Mouse (Mus musculus) 3T3-L1 (cell line): ENCODE results near the gene Cks1b.
A peak's percentile ranks its signal among the peaks of the same experiment; 100 is the strongest.

Source experiments
- DNase-seq: peaks from one replicate; pipeline ENCODE4 v3.0.0-alpha.2; 2015; ENCODE audit warnings: low read depth, low spot score

Cks1b gene

DNA sequence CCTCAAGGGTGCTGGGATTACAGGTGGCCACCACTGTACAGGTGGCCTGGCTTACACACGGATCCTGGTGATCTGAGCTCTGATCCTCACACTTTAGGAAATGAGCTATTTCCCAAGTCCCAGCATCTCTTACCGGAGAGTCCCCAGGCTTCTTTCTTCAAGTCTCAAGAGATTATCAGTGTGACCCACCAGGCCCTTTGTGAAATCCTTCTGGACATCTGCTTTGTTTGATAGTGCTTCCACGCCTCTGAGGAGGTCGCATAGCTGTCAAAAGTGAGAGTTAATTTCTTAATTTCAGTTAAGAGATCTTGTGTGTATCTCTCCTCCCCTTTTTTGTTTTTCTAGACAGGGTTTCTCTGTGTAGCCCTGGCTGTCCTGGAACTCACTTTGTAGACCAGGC lies 7.7 kb upstream of the Cks1b start:
- no peak for DNase-seq

DNA sequence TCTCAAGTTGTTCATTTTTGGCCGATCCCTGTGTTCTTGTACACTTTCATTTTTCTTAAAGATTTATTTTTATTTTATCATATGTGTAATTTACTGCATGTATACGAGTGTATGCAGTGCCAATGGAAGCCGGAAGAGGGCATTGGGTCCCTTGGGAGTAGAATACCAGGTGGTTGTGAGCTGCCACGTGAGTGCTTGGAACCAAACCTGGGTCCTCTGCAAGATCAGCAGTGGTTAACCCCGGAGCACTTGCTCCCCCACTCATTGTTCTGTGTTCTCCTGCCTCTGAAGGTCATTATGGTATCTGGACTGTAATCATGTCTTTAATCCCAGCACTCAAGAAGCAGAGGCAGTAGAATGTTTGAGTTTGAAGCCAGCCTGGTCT lies 7.0 kb upstream of the Cks1b start:
- no peak for DNase-seq

DNA sequence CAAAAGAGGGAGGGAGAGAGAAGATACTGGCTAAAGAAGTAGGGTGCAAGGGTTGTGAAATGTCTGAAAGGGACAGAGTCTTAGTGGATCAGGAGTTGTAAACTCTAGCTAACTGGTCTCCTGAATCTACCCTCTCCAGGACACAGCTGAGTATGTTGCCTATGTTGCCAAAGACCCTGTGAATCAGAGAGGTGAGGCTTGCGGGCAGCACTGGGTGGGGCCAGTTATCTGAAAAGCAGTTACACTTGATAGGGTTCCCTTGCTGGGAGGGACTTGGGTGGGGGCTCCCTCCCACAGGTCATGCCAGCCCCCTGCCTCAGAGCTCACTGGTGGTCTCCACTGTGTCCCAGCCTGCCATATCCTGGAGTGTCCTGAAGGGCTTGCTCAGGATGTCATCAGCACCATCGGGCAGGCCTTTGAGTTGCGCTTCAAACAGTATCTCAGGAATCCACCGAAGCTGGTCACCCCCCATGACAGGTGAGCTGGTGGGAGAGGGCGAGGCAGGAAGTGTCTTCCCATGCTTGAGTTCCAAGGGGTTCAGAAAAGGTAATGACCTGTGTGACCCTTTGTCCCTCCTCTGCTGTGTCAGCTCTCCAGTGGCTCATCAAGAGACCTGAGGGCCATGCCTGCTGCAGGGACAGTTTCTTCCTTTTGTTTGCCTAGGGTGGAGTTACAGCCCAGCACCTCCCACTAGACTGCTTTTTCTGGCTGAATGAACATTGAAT lies 6.4 kb upstream of the Cks1b start:
- no peak for DNase-seq

DNA sequence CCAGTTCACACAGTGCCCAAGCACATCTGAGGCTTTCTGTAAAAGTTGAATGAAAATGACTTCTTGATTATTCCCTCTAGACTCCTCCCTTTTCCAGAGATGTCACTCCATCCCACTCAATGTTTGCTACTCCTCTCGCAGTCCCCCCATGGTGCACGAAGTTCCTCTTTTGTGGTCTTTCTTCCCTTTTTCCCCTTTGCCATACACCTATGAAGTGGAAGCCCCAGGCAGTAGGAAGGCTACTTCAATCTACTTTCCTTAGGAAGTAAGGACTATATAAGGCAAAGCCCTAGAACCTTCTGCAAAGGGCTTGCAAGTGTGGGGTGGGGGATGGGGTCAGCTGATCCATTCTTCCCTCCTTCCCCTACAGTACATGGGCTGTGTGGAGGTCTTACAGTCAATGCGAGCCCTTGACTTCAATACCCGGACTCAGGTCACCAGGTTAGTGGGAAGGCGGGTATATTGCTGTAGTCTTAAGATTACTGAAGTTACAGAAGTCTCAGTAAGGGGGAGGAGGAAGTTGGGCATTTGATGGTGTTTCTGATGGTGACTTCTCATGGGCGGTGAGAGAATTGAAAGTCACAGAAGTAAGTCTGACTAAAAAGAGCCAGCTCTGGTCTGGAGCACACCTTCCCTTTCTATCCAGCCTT lies 4.5 kb upstream of the Cks1b start:
- no peak for DNase-seq

DNA sequence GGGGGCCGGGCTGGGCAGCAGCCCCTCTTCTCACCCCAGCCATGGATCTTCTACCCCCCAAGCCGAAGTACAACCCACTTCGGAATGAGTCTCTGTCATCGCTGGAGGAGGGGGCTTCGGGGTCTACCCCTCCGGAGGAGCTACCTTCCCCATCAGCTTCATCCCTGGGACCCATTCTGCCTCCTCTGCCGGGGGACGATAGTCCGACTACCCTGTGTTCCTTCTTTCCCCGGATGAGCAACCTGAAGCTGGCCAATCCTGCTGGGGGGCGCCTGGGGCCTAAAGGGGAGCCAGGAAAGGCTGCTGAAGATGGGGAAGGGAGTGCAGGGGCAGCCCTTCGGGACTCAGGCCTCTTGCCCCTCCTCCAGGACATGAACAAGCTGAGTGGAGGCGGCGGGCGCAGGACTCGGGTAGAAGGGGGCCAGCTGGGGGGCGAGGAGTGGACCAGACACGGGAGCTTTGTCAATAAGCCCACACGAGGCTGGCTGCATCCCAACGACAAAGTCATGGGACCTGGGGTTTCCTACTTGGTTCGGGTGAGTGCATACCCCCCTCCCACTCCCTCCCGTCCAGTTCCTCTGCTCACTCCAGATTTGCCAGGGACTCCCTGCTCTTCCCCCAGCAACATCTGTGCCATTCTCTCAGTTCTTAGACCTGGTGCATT lies 3.8 kb upstream of the Cks1b start:
- DNase-seq: peak; percentile 46

DNA sequence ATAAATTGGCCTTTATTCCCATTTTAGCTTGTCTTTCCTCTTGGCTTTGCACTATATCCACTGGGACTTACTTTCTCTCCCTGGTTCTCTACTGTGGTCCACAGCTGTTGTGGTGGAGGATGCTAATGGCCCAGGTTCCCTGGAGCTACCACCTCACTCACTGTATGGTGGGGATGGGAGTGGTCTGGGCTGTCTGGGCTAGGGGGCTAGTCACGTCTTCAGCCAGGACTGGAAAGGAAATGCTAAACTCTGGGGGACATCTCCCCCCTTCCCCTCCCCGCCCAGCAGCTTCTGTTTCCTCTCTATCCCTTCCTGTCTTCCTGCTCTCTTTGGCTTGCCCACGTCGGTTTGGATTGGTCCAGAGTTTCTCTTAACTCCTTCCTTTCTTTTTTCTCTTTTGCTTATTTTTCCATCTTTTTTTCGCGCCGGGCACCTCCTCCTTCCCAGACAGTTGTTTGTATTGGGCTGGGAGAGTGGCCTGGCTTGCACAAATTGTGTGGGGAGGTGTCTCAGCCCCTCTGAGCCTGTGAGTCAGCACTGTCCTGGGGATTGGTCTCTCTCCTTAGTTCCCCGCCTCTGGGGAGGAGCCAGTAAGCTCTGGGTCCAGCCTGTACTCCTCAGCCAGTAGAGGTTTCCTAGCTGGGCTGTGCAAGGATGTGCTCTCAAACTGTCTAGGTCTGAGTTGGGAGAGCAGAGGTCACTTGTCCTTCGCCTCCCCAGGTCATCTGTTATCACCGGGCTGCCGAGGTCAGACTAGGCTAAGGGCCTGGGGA lies 3.0 kb upstream of the Cks1b start:
- peak; percentile 100 for DNase-seq

DNA sequence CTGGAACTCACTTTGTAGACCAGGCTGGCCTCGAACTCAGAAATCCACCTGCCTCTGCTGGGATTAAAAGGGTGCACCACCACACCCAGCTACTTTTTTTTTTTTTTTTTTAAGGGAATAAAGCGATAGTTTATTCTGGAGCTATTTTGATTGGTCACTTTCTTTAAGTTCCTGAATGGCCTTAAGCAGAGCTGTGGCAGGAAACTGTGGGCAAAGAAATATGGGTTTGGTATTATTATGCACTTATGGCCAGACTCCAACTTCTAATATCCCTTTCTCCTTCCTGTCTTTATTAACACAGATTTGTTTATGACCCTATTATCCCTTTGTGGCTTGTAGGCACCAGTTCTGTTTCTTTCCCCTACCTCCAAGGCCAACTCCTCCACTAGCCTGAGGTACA lies 2.2 kb upstream of the Cks1b start:
- peak; percentile 59 for DNase-seq

DNA sequence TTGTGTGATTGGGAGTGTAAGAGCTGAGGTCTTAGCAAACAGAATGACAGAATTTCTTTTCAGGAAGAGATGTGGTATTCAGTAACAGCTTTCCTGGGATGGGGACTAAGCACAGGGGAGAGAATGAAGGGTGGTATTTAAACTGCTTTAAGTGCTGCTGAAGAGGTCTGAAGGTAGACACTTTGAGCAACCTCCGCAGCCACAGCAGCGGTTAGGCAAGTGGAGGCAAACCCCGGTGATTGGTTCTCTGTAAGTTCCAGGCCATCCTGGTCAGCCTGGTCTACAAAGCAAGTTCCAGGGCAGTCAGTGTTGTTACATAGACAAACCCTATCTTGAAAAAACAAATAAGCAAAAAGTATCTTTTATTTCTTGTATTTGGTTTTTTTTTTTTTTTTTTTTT lies 1.8 kb upstream of the Cks1b start:
- no peak for DNase-seq

DNA sequence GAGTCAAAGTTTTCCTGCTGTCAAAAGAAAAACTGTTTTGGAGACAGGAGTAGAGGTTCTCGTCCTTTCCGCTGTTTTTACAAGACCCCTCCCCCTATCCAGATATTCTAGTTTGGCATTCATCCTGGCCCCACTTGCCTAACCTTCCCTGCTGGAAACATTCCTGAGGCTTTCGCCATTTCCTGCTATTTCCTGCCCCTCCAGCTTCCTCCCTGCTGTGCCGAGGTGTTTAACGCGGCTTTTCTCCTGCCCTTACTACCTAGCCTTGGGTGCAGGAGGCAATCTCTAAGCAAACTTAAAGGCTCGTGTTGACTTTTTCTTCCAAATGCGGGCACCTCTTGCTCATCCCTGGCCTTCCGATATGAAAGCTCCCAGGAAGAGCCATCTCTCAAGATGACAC lies 1.4 kb upstream of the Cks1b start:
- DNase-seq: peak; percentile 91

DNA sequence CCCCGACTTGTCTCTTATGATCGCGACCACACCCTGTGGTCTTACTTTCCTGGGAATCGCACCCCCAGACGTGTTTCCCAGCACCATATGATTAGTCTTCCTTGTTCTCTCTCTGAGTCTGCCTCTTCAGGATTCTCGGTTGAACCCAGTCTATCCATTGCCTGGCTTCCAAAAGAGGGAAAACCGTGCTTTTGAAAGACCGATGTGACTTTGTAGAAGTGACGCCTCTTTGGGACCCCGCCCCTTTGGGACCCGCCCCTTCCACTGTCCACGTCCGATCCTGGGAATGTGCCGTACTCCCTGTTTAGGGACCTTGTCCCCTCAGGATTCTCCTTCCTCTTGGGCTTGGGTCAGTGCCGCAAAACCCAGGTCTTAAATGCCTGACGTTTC lies 673 bp upstream of the Cks1b start:
- DNase-seq: peak; percentile 95

DNA sequence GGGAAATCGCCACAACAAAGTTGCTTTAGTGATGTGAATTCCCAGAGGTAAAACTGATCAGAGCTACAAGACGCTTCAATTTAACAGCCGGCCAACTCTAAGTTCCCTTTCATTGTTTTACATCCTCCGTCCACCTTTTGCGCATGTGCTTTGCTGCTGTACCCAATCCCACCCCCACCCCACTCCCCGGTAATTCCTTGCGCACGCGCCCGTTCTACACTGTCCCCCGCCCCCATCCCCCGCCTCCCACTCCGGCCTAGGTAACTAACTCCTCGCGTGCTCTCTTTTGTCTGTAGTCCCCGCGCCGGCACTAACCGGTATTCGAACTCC lies 378 bp downstream of the Cks1b start:
- DNase-seq: peak; percentile 81

DNA sequence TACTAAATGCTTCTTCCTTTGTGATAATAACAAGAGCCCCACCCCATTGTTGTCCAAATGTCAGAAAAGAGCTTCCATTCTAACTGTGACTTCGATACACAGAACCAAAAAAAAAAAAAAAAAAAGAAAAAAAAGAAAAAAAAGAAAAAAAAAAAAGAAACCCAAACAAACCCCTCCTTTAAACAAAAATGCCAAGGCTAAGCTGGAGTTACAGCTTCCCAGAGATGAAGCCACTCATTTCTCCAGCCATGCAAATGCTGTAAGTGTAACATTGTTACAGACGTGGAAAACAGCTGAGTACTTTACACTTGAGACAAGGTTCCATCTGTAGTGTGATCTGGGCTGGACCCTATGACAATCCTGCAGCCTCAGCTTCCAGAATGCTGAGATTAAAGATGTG lies 1.1 kb downstream of the Cks1b start:
- no peak for DNase-seq

DNA sequence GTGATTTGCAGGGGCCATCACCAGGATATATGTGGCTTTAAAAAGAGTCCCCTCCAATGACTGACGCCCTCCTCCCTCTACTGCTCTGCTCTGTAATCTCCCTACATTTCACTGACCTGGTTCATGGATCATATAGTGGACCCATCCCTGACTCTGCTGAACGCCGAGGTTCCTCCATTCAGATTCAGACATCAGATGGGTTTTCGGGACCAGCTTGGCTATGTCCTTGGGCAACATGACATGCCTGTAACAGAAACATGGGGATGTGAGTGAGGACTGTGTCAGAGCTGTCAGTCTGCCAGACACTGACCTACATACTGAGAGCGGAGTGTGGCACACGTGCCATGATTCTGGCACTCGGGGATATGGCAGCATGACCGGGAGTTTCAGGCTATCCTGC lies 2.0 kb downstream of the Cks1b start:
- DNase-seq: no peak

DNA sequence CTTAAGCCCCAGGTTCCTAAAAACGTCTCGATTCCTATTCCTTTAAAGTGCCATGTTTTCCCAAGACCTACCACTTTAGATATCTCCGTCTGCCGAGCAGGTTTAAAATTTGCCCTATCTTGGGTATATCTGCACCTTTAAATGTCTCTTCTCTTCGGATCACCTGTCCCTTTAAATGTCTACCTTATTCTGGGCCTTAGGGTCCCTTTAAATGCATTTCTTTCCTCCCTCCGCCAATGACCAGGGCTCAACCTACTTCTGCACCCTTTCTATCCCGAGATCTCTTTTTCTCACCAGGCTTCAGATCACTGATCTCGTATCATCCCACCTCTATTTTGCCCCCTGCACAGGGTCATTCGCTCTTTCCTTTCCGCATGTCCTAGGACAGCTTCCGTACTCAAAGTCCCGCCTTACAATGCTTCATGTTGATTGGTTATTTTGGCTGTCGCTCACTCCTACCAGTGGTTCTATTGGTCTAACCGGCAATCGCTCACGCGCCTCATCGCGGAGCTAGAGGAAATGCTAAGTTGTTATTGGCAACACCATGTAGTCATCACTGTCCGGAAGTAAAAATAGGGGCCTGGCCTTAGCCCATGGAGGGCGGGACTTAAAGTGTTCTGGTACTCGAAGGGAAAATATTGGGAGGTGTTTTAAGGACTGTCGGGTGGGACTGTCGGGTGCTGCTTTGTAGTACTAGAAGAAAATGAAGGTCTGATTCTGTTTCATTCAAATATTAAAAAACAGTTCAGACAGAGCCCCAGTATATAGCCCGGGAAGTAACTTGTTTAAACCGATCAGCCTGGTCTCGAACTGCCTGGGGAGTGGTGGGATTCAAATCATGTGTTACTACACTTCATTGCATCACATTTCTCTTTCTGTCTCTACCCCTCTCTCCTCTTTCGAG lies 6.4 kb downstream of the Cks1b start, which contains the start of gene Flad1:
Gene Flad1 (minus strand): TSS at position 381 of the 904 bp plus-strand sequence.
- DNase-seq: peak; percentile 100

DNA sequence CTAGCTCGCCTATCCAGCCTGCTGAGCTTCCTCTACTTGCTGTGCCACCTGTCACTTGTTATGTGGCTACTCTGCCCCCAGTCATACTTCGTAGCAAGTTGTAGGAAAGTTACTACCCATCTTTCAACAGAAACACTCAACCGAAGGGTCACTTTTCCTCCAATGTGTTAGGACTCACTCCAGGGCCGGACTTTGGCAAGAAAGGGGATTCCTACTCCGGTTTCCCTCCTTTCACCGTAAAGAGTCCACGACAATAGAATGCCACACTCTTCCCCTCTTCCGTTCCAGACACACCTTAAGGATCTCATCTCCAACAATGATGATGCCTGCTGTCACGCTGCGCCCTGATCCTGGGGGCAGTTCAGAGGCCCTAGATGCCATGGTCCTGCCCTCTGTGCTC lies 7.3 kb downstream of the Cks1b start:
- DNase-seq: no peak

DNA sequence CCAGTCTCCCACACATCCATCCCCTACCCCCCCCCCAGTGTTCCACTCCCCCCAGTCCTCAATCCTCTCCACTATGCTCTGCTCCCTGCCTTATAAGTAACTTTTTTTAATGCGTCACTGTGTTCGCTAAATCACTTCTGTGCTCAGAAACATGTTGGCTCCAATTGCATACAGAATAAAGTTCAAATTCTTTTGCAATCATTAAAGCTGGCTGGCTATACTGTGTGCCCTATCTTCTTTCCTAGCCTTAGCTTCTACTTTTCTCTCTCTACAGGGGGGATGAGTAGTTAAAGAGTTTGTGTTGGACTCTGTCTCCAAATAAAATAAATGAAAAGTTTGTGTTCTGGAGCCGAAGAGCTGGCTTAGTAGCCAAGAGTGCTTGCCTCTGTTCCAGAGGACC lies 8.5 kb downstream of the Cks1b start:
- DNase-seq: no peak

DNA sequence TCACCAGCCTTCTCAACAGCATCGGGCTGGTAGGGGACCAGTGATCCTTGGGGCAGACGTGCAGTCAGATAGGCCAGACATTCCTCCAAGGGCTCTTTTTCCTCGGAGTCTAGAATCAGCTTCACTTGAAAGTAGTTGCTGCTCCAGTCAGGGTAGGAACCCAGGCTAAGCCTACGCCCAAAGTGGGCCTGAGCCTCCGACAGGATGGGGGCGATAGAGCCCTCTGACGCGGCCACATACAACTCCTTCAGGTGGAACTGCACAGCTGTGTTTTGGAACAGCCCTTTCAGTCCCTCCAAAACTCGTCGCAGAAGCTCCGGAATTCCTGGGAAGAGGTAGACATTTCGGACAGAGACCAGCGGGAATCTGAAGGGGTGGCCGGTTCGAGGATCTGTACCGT lies 9.7 kb downstream of the Cks1b start:
- no peak for DNase-seq

DNA sequence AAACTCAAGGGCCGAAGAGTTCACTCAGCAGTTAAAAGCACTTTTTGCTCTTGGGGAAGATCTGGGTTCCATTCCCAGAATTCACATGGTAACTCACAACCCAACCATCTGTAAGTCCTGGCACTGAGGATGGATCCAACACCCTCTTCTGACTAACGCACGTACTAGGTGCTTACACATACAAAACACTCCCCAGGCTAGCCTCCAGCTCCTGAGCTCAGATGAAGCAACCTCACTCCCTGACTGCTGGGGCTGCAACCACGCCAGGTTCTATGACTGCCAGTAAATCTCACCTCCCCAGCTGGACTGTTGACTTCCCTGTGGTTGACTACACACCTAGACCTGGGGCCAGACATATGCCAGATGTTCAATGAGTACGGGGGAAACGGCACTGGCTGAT lies 11.3 kb downstream of the Cks1b start:
- no peak for DNase-seq

DNA sequence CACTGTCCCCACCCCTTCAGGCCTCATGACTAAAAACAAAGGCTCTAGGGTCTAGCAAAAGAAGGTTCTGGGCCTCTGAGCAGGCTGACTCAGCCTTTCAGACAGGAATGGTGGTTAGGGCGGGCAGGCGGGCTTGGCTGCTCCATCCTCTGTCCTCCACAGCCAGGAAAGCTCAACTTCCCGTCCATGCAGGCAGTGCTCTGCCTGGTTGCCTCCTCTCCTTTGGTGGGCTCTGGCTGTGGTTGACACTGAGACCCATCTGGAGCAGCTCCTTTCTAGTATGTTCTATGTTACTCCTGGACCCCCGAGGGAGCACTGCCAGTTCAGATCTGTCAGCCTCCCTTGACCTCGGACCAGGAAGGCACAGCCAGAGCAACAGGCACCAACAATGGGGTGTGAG lies 15.5 kb downstream of the Cks1b start, which contains the start of gene Lenep:
Gene Lenep (minus strand): TSS at position 101 of the 400 bp plus-strand sequence.
- peak; percentile 44 for DNase-seq

DNA sequence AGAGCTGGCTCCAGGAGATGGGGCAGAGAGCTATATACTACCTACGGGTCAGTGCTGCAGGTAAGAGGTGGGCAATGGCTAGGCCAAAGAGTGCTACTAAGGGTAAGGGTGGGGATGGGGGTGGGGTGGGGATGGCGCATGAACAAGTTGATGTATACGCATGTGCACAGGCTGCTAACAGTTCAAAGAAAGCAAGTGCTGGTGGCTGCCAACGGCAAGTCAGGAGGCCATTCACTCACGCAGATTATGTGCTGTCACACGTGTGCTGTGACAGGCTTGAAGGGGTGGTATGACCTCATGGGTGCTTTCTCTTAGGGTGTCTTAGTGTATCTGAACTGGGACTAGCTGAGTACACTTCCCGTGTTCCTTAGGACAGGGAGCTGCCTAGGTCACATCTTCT lies 16.9 kb downstream of the Cks1b start:
- DNase-seq: no peak

DNA sequence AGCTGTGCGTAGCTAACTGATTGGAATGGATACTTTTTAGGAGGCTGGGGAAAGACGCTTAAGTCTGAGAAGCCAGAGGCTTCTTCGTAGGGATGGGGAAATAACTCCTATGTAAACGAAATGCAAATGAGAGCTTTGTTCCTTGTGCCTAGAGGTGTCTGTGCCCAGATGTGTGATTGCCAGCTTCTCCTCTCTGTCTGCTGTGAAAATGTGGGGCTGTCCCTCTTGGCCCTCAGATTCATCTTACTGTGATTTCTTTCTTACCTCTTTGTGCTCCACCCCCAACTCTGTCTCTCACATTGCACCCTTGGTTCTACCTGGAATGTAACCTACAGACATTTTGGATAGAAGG lies 21.6 kb downstream of the Cks1b start:
- no peak for DNase-seq
